Mouse (Mus musculus) intestine, embryonic 16.5 days (tissue): ENCODE results near the gene Pabpn1l. TPM values are rescaled to one million over a fixed set of nuclear protein-coding genes. Genes with fewer than 3 reads are reported as not detected.

Experiments used
- ATAC-seq: fragments of 200-750 bp; cut with Nextera tagmentation; 2 replicates; pipeline ENCODE4 v1.8.0; 2017; ENCODE audit warnings: moderate TSS enrichment, moderate library complexity
- H3K27ac ChIP-seq: fragments of 300-500 bp; sonication (generic); 2 replicates; pipeline ENCODE4 v1.5.1; 2014; ENCODE audit warnings: mild to moderate bottlenecking, low read length
- H3K27me3 ChIP-seq: fragments of 300-500 bp; sonication (generic); replicated peaks from 2 replicates; pipeline ENCODE4 v1.6.1; 2014; ENCODE audit warnings: low read length, control low read depth, mixed read lengths; ENCODE audit not compliant: control insufficient read depth, insufficient read depth
- H3K36me3 ChIP-seq: fragments of 300-500 bp; sonication (generic); 2 replicates; pipeline ENCODE4 v1.6.1; 2014; ENCODE audit warnings: low read length, control low read depth; ENCODE audit not compliant: control insufficient read depth, insufficient read depth
- H3K4me1 ChIP-seq: fragments of 300-500 bp; sonication (generic); 2 replicates; pipeline ENCODE4 v1.6.1; 2014; ENCODE audit warnings: low read length, control low read depth, mixed read lengths; ENCODE audit not compliant: control insufficient read depth, insufficient read depth
- H3K4me2 ChIP-seq: fragments of 300-500 bp; sonication (generic); 2 replicates; pipeline ENCODE4 v1.6.1; 2014; ENCODE audit warnings: low read depth, low read length, control low read depth
- H3K4me3 ChIP-seq: fragments of 300-500 bp; sonication (generic); 2 replicates; pipeline ENCODE4 v1.5.1; 2014; ENCODE audit warnings: mild to moderate bottlenecking, low read length
- H3K9ac ChIP-seq: fragments of 300-500 bp; sonication (generic); 2 replicates; pipeline ENCODE4 v1.6.1; 2014; ENCODE audit warnings: low read depth, low read length
- H3K9me3 ChIP-seq: fragments of 300-500 bp; sonication (generic); 2 replicates; pipeline ENCODE4 v1.6.1; 2016; ENCODE audit warnings: low read length, control low read depth; ENCODE audit not compliant: control insufficient read depth
- WGBS: fragments of 180-500 bp; shearing (Covaris S2); extraction: QIAGEN DNeasy Blood & Tissue Kit; methylation state at CpG from one replicate; pipeline ENCODE4 v1.1.7; 2014; 5-methylcytosine and 5-hydroxymethylcytosine counted together
- polyA plus RNA-seq: library from polyadenylated mRNA; unstranded; fragments of >200 nt; fragmentation: Nextera tagmentation; extraction: Ambion mirVana; gene quantifications from 2 replicates; pipeline ENCODE4 v1.2.1, GENCODE M21; 2015

The Pabpn1l gene
- polyA plus RNA-seq: 0.23 TPM in 1 of 2 replicates, not detected in the other

- no peaks in the 10 kb centered on the region for H3K36me3 ChIP-seq
- WGBS: 59% methylated on average over 6 of the region's 6 CpGs
- peaks cover 13% of the 10 kb centered on the region; the same call in 1 of the 2 replicates for H3K4me1 ChIP-seq
- H3K9ac ChIP-seq: no peak within 1 kb of the TSS
- H3K4me3 ChIP-seq: no peak within 1 kb of the TSS
- no peaks in the 10 kb centered on the region for H3K9me3 ChIP-seq
- H3K27ac ChIP-seq: no peak within 1 kb of the TSS
- no peak for ATAC-seq
- no peak within 1 kb of the TSS for H3K4me2 ChIP-seq
- no peaks in the 10 kb centered on the region for H3K27me3 ChIP-seq
Measured at GRCm38 (mm10) chr8:122622727-122623126, at the start of gene Pabpn1l. Pabpn1l (minus strand) TSS chr8:122622739.

- H3K4me1 ChIP-seq: peaks cover 7% of the 10 kb centered on the region
- H3K4me3 ChIP-seq: no peak overlapping the region
- no peak; the same call in 1 of the 2 replicates for ATAC-seq
- H3K36me3 ChIP-seq: no peaks in the 10 kb centered on the region
- H3K9ac ChIP-seq: no peak overlapping the region
- no peaks in the 10 kb centered on the region for H3K9me3 ChIP-seq
- 71% methylated on average over 6 of the region's 6 CpGs for WGBS
- H3K27me3 ChIP-seq: peaks cover 9% of the 10 kb centered on the region; the same call in 1 of the 2 replicates
- no peak overlapping the region for H3K27ac ChIP-seq
- H3K4me2 ChIP-seq: no peak overlapping the region
Measured at GRCm38 (mm10) chr8:122671894-122672293, 49.4 kb upstream of the Pabpn1l start.

DNA sequence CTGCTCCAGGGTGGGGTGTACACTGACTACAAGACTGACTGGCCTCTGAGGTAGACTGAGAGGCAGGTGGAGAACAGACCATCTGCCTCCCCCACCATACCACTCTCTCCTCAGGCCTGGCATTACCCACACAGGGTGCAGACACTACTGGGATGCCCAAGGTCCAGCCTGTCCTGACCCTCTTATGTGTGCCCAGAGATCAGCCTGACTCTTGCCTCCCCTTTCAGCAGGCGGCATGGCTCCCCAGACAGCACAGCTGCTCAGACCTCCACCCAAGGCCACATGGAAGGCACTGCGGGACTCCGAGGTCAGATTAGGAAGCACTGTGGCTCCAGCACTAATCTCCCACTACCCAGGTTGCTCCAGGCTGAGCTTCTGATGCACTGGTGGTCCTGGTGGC is 48.2 kb upstream of the Pabpn1l start:
- H3K4me2 ChIP-seq: no peak overlapping the region
- no peak for ATAC-seq
- WGBS: 76% methylated on average over 3 of the region's 3 CpGs
- peaks cover 18% of the 10 kb centered on the region for H3K4me1 ChIP-seq
- H3K36me3 ChIP-seq: no peaks in the 10 kb centered on the region
- H3K27me3 ChIP-seq: no peaks in the 10 kb centered on the region
- H3K9me3 ChIP-seq: no peaks in the 10 kb centered on the region
- H3K4me3 ChIP-seq: no peak overlapping the region
- H3K9ac ChIP-seq: no peak overlapping the region
- H3K27ac ChIP-seq: no peak overlapping the region

DNA sequence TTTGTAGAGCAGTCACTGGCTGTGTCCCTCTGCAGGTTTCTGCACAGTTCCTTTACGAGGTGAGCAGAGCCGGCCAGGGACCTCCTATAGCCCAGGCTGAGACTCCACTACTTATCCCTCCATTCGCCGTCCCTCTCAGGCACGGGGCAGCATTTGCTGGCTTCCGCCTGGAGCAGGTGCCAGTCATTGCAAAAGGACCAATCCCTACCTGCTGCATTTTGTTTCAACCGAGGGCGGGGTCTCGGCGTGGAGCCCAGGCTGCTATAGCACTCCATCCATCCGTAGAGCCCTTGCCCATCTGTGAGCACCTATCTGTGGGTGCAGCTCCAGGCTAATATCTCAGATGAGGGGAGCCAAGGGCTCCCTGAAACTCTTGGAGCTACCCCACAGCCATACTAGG is 47.5 kb upstream of the Pabpn1l start:
- no peak for ATAC-seq
- Histone ChIP-seq H3K4me1 (peaks cover 21% of the 10 kb centered on the region), H3K9ac (no peak overlapping the region), H3K9me3 (no peaks in the 10 kb centered on the region), H3K27me3 (no peaks in the 10 kb centered on the region), H3K4me2 (no peak overlapping the region), H3K4me3 (no peak overlapping the region), H3K27ac (no peak overlapping the region), H3K36me3 (no peaks in the 10 kb centered on the region)
- 25% methylated on average over 11 of the region's 11 CpGs for WGBS

DNA sequence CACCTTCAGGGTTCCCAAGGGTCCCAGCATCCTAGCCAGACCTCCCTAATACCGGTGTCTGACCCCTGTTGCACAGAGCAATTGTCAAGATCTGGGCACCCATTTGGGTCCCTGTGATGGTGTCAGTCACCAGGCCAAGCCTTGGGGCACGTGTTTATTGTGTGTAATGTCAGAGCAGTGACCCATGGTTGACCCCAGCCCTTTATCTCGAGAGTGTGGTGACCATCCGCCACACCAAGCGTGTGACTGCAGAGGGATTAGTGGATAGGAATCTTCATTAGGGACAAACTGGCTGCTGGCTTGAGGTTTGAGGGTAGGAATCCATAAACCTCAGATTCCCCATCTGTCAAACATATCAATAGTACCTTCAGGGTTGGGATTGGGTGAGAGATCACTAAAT is 46.8 kb upstream of the Pabpn1l start:
- Histone ChIP-seq H3K36me3 (no peaks in the 10 kb centered on the region), H3K4me3 (no peak overlapping the region), H3K9ac (no peak overlapping the region), H3K27me3 (no peaks in the 10 kb centered on the region), H3K9me3 (no peaks in the 10 kb centered on the region), H3K4me2 (no peak overlapping the region), H3K4me1 (peaks cover 23% of the 10 kb centered on the region), H3K27ac (no peak overlapping the region)
- 51% methylated on average over 5 of the region's 5 CpGs for WGBS
- ATAC-seq: no peak

DNA sequence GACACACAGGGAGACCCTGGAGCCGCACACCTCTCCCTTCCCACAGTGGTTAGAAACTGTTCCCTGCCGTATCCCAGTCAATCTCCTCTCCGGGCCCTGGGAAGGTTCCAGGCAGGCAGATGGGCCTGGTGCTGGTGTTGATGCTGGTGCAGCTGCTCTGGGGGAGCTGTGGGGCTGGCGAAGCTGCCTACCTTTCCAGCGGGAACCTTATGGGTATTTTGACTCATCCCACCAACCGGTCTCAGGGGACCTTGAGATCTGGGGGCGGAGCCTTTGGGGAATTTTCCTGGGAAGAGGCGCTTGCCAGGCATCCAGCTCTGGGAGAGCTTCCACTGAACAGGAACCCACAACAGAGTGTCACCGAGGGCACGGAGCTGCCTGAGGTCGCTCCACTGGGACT is 45.3 kb upstream of the Pabpn1l start:
- 76% methylated on average over 11 of the region's 11 CpGs for WGBS

DNA sequence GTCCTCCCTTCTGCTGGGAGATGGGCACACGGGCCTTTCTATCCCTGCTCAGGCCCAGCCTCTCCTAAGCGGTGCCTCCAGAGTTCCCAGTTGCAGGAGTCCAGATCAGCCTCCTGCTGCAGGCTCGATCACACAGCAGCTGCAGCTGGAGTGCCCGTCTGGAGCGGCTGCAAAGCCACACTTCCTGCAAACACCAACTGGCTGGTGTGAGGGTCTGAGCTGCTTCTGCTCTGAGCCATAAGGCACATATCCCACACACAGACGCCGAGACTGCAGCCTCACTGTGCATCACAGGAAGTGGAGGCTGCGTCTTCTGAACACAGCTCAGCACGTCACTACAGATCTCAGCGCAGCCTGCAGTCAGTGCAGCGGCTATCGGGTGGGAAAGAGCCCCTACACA is 44.3 kb upstream of the Pabpn1l start:
- 0 out of 2 replicates have a peak overlapping the region, but pooled peaks have one; percentile 27 for H3K9ac ChIP-seq
- peak overlapping the region; percentile 49 for H3K27ac ChIP-seq
- peaks cover 27% of the 10 kb centered on the region for H3K4me1 ChIP-seq
- 0 out of 2 replicates have a peak, but pooled peaks have one; percentile 9 for ATAC-seq
- no peak overlapping the region for H3K4me2 ChIP-seq
- WGBS: 53% methylated on average over 12 of the region's 12 CpGs
- no peak overlapping the region for H3K4me3 ChIP-seq
- H3K9me3 ChIP-seq: no peaks in the 10 kb centered on the region
- no peaks in the 10 kb centered on the region for H3K27me3 ChIP-seq
- no peaks in the 10 kb centered on the region for H3K36me3 ChIP-seq

More for the DNA sequence above, 45.3 kb upstream of the Pabpn1l start:
- no peak for ATAC-seq
- Histone ChIP-seq H3K9me3 (no peaks in the 10 kb centered on the region), H3K4me2 (no peak overlapping the region), H3K27me3 (no peaks in the 10 kb centered on the region), H3K9ac (no peak overlapping the region), H3K4me1 (peaks cover 27% of the 10 kb centered on the region), H3K36me3 (no peaks in the 10 kb centered on the region), H3K27ac (no peak overlapping the region), H3K4me3 (no peak overlapping the region)

GRCm38 (mm10) chr8:122666338-122666764 is 43.8 kb upstream of the Pabpn1l start:
- 37% methylated on average over 9 of the region's 9 CpGs for WGBS
- Histone ChIP-seq H3K9me3 (no peaks in the 10 kb centered on the region), H3K36me3 (no peaks in the 10 kb centered on the region), H3K4me3 (no peak overlapping the region), H3K9ac (0 out of 2 replicates have a peak overlapping the region, but pooled peaks have one; percentile 27), H3K27me3 (no peaks in the 10 kb centered on the region), H3K27ac (peak overlapping the region; percentile 49; the same call in 1 of the 2 replicates), H3K4me1 (peaks cover 30% of the 10 kb centered on the region), H3K4me2 (no peak overlapping the region)
- 0 out of 2 replicates have a peak, but pooled peaks have one; percentile 21 for ATAC-seq

DNA sequence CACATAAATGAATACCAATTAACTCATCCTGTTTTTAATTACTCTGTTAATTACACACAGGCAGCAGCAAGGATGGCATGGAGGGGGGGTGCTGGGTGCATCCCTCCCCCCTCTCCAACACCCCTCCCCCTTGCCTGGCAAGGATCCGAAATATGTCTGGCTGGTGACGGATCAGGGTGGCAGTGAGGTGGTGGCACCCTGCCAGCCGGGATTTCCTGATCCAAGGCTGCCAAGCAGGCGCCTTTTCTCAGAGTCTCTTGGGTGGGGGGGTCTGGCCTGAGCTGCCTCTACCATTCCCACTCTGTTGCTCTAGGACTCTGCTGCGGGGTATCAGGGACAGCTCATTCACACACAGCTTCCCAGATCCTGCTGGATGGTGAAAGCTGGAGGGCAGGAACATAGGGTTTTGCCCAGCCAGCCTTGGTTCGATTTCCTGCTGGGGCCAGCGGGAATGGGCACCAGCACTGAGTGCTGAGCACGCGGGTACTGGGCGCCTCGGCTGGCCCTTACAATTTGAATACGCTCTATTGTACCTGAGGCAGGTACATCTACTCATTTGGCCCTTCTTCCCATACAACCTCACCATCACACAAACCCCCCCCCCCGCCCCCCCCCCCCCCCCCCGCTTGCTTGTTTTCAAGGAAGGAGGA is 43.3 kb upstream of the Pabpn1l start:
- no peaks in the 10 kb centered on the region for H3K27me3 ChIP-seq
- no peak overlapping the region for H3K9ac ChIP-seq
- H3K4me2 ChIP-seq: no peak overlapping the region
- H3K36me3 ChIP-seq: no peaks in the 10 kb centered on the region
- peaks cover 36% of the 10 kb centered on the region for H3K4me1 ChIP-seq
- H3K27ac ChIP-seq: peak overlapping the region; percentile 68
- no peak overlapping the region for H3K4me3 ChIP-seq
- peak; percentile 40; the same call in 1 of the 2 replicates for ATAC-seq
- H3K9me3 ChIP-seq: no peaks in the 10 kb centered on the region
- WGBS: 56% methylated on average over 12 of the region's 14 CpGs
